Mouse (Mus musculus): ENCODE measurements around the gene Olfr1047. TPM values are rescaled to one million over a fixed set of nuclear protein-coding genes. Genes with fewer than 3 reads are reported as not detected.
"Not testable (repeated sequence)": the region's sequence is repeated elsewhere in the genome, so short reads cannot be mapped to it uniquely, and the experiment has no call there.

The Olfr1047 gene
- polyA plus RNA-seq (2015; fragmentation: Nextera tagmentation; extraction: Ambion mirVana): not detected in 2 replicates

GRCm38 (mm10) chr2:86231301-86231700 lies at the start of gene Olfr1047:
TSS of gene Olfr1047 (minus strand) at chr2:86231401.
- Histone ChIP-seq H3K4me3 (ENCODE audit: low read length) (no peak within 1 kb of the TSS), H3K4me2 (ENCODE audit: low read length) (no peak within 1 kb of the TSS), H3K27me3 (replicated peaks; ENCODE audit: control insufficient read depth, insufficient read depth, low read length) (no peaks in the 10 kb centered on the region), H3K27ac (ENCODE audit: low read depth, low read length) (no peak within 1 kb of the TSS), H3K9ac (ENCODE audit: low read depth, low read length) (no peak within 1 kb of the TSS), H3K4me1 (ENCODE audit: control insufficient read depth, insufficient read depth, low read depth, low read length) (no peaks in the 10 kb centered on the region), H3K36me3 (ENCODE audit: control insufficient read depth, insufficient read depth, low read length) (no peaks in the 10 kb centered on the region), H3K9me3 (ENCODE audit: control insufficient read depth, low read length) (no peaks in the 10 kb centered on the region)
- 100% methylated on average over 1 of the region's 1 CpGs for WGBS
- ATAC-seq: no peak

- H3K9ac ChIP-seq (ENCODE audit: low read depth, low read length); H3K4me1 ChIP-seq (ENCODE audit: control insufficient read depth, insufficient read depth, low read depth, low read length); H3K9me3 ChIP-seq (ENCODE audit: control insufficient read depth, low read length); H3K27me3 ChIP-seq (replicated peaks; ENCODE audit: control insufficient read depth, insufficient read depth, low read length); ATAC-seq; H3K36me3 ChIP-seq (ENCODE audit: control insufficient read depth, insufficient read depth, low read length); H3K27ac ChIP-seq (ENCODE audit: low read depth, low read length); H3K4me2 ChIP-seq (ENCODE audit: low read length); H3K4me3 ChIP-seq (ENCODE audit: low read length): not testable (repeated sequence)
Observed at GRCm38 (mm10) chr2:86278988-86279387, 47.8 kb upstream of the Olfr1047 start, which contains the start of gene Olfr1051. TSS of gene Olfr1051 (minus strand) at chr2:86279088.

GRCm38 (mm10) chr2:86258228-86258627 lies 27.0 kb upstream of the Olfr1047 start, which contains the start of gene Olfr1049:
TSS of gene Olfr1049 (minus strand) at chr2:86258328.
- H3K9me3 ChIP-seq (ENCODE audit: control insufficient read depth, low read length); H3K9ac ChIP-seq (ENCODE audit: low read depth, low read length); H3K4me2 ChIP-seq (ENCODE audit: low read length); H3K36me3 ChIP-seq (ENCODE audit: control insufficient read depth, insufficient read depth, low read length); H3K4me1 ChIP-seq (ENCODE audit: control insufficient read depth, insufficient read depth, low read depth, low read length); H3K27me3 ChIP-seq (replicated peaks; ENCODE audit: control insufficient read depth, insufficient read depth, low read length); H3K27ac ChIP-seq (ENCODE audit: low read depth, low read length); ATAC-seq; H3K4me3 ChIP-seq (ENCODE audit: low read length): not testable (repeated sequence)

- Histone ChIP-seq H3K9me3 (ENCODE audit: control insufficient read depth, low read length) (no peaks in the 10 kb centered on the region), H3K4me3 (ENCODE audit: low read length) (no peak within 1 kb of the TSS)
- ATAC-seq: no peak
Observed at GRCm38 (mm10) chr2:86240189-86240588, 9.0 kb upstream of the Olfr1047 start, which contains the start of gene Olfr1048. TSS of gene Olfr1048 (minus strand) at chr2:86240289.

GRCm38 (mm10) chr2:86219214-86219613 lies 12.0 kb downstream of the Olfr1047 start, which contains the start of gene Olfr1046:
TSS of gene Olfr1046 (minus strand) at chr2:86219314.
- no peak within 1 kb of the TSS for H3K4me3 ChIP-seq (ENCODE audit: low read length)
- WGBS: 63% methylated on average over 2 of the region's 2 CpGs
- no peaks in the 10 kb centered on the region for H3K27me3 ChIP-seq (replicated peaks; ENCODE audit: control insufficient read depth, insufficient read depth, low read length)
- no peaks in the 10 kb centered on the region for H3K36me3 ChIP-seq (ENCODE audit: control insufficient read depth, insufficient read depth, low read length)
- H3K4me2 ChIP-seq (ENCODE audit: low read length): no peak within 1 kb of the TSS
- H3K4me1 ChIP-seq (ENCODE audit: control insufficient read depth, insufficient read depth, low read depth, low read length): no peaks in the 10 kb centered on the region
- H3K9me3 ChIP-seq (ENCODE audit: control insufficient read depth, low read length): no peaks in the 10 kb centered on the region
- no peak for ATAC-seq
- H3K27ac ChIP-seq (ENCODE audit: low read depth, low read length): no peak within 1 kb of the TSS
- H3K9ac ChIP-seq (ENCODE audit: low read depth, low read length): no peak within 1 kb of the TSS

More at GRCm38 (mm10) chr2:86240189-86240588, 9.0 kb upstream of the Olfr1047 start, which contains the start of gene Olfr1048:
- no peak within 1 kb of the TSS for H3K27ac ChIP-seq (ENCODE audit: low read depth, low read length)
- no peaks in the 10 kb centered on the region for H3K4me1 ChIP-seq (ENCODE audit: control insufficient read depth, insufficient read depth, low read depth, low read length)
- H3K4me2 ChIP-seq (ENCODE audit: low read length): no peak within 1 kb of the TSS
- H3K36me3 ChIP-seq (ENCODE audit: control insufficient read depth, insufficient read depth, low read length): no peaks in the 10 kb centered on the region
- H3K27me3 ChIP-seq (replicated peaks; ENCODE audit: control insufficient read depth, insufficient read depth, low read length): no peaks in the 10 kb centered on the region
- no peak within 1 kb of the TSS for H3K9ac ChIP-seq (ENCODE audit: low read depth, low read length)

- no peak for ATAC-seq
- H3K9ac ChIP-seq (ENCODE audit: low read depth, low read length): no peak within 1 kb of the TSS
Observed at GRCm38 (mm10) chr2:86202909-86203308, 28.3 kb downstream of the Olfr1047 start, which contains the start of gene Olfr1045. TSS of gene Olfr1045 (minus strand) at chr2:86203009.

GRCm38 (mm10) chr2:86195863-86196262 lies 35.3 kb downstream of the Olfr1047 start:
- no peak for ATAC-seq
- Histone ChIP-seq H3K4me2 (ENCODE audit: low read length) (no peak overlapping the region), H3K36me3 (ENCODE audit: control insufficient read depth, insufficient read depth, low read length) (no peaks in the 10 kb centered on the region), H3K27ac (ENCODE audit: low read depth, low read length) (no peak overlapping the region), H3K9ac (ENCODE audit: low read depth, low read length) (no peak overlapping the region), H3K4me3 (ENCODE audit: low read length) (no peak overlapping the region), H3K9me3 (ENCODE audit: control insufficient read depth, low read length) (no peaks in the 10 kb centered on the region), H3K4me1 (ENCODE audit: control insufficient read depth, insufficient read depth, low read depth, low read length) (no peaks in the 10 kb centered on the region), H3K27me3 (replicated peaks; ENCODE audit: control insufficient read depth, insufficient read depth, low read length) (no peaks in the 10 kb centered on the region)
- WGBS: 50% methylated on average over 1 of the region's 1 CpGs

More at GRCm38 (mm10) chr2:86202909-86203308, 28.3 kb downstream of the Olfr1047 start, which contains the start of gene Olfr1045:
- Histone ChIP-seq H3K36me3 (ENCODE audit: control insufficient read depth, insufficient read depth, low read length) (no peaks in the 10 kb centered on the region), H3K9me3 (ENCODE audit: control insufficient read depth, low read length) (no peaks in the 10 kb centered on the region), H3K4me1 (ENCODE audit: control insufficient read depth, insufficient read depth, low read depth, low read length) (no peaks in the 10 kb centered on the region), H3K4me3 (ENCODE audit: low read length) (no peak within 1 kb of the TSS), H3K4me2 (ENCODE audit: low read length) (no peak within 1 kb of the TSS), H3K27me3 (replicated peaks; ENCODE audit: control insufficient read depth, insufficient read depth, low read length) (no peaks in the 10 kb centered on the region), H3K27ac (ENCODE audit: low read depth, low read length) (no peak within 1 kb of the TSS)

GRCm38 (mm10) chr2:86185583-86185982 lies 45.6 kb downstream of the Olfr1047 start, which contains the start of gene Olfr52:
TSS of gene Olfr52 (minus strand) at chr2:86185683.
- Histone ChIP-seq H3K27me3 (replicated peaks; ENCODE audit: control insufficient read depth, insufficient read depth, low read length) (no peaks in the 10 kb centered on the region), H3K27ac (ENCODE audit: low read depth, low read length) (no peak within 1 kb of the TSS), H3K4me1 (ENCODE audit: control insufficient read depth, insufficient read depth, low read depth, low read length) (no peaks in the 10 kb centered on the region), H3K9ac (ENCODE audit: low read depth, low read length) (no peak within 1 kb of the TSS), H3K9me3 (ENCODE audit: control insufficient read depth, low read length) (no peaks in the 10 kb centered on the region), H3K4me3 (ENCODE audit: low read length) (no peak within 1 kb of the TSS), H3K36me3 (ENCODE audit: control insufficient read depth, insufficient read depth, low read length) (no peaks in the 10 kb centered on the region), H3K4me2 (ENCODE audit: low read length) (no peak within 1 kb of the TSS)
- no peak for ATAC-seq

- no peak overlapping the region for H3K4me3 ChIP-seq (ENCODE audit: low read length)
- 77% methylated on average over 3 of the region's 3 CpGs for WGBS
Observed at GRCm38 (mm10) chr2:86179950-86180349, 51.3 kb downstream of the Olfr1047 start.

GRCm38 (mm10) chr2:86177720-86178119 lies 53.5 kb downstream of the Olfr1047 start, which contains the start of gene Olfr1044:
TSS of gene Olfr1044 (minus strand) at chr2:86177820.
- Histone ChIP-seq H3K4me2 (ENCODE audit: low read length) (no peak within 1 kb of the TSS), H3K9ac (ENCODE audit: low read depth, low read length) (no peak within 1 kb of the TSS), H3K9me3 (ENCODE audit: control insufficient read depth, low read length) (no peaks in the 10 kb centered on the region), H3K4me3 (ENCODE audit: low read length) (no peak within 1 kb of the TSS), H3K4me1 (ENCODE audit: control insufficient read depth, insufficient read depth, low read depth, low read length) (no peaks in the 10 kb centered on the region), H3K27me3 (replicated peaks; ENCODE audit: control insufficient read depth, insufficient read depth, low read length) (no peaks in the 10 kb centered on the region), H3K27ac (ENCODE audit: low read depth, low read length) (no peak within 1 kb of the TSS), H3K36me3 (ENCODE audit: control insufficient read depth, insufficient read depth, low read length) (no peaks in the 10 kb centered on the region)
- no peak for ATAC-seq

More at GRCm38 (mm10) chr2:86179950-86180349, 51.3 kb downstream of the Olfr1047 start:
- Histone ChIP-seq H3K27ac (ENCODE audit: low read depth, low read length) (no peak overlapping the region), H3K36me3 (ENCODE audit: control insufficient read depth, insufficient read depth, low read length) (no peaks in the 10 kb centered on the region), H3K4me1 (ENCODE audit: control insufficient read depth, insufficient read depth, low read depth, low read length) (no peaks in the 10 kb centered on the region), H3K9me3 (ENCODE audit: control insufficient read depth, low read length) (no peaks in the 10 kb centered on the region), H3K4me2 (ENCODE audit: low read length) (no peak overlapping the region), H3K27me3 (replicated peaks; ENCODE audit: control insufficient read depth, insufficient read depth, low read length) (no peaks in the 10 kb centered on the region), H3K9ac (ENCODE audit: low read depth, low read length) (no peak overlapping the region)
- no peak for ATAC-seq
